Mouse (Mus musculus) E14TG2a.4 (cell line): Measurements from ENCODE around the gene Aire.

Experiments
- CTCF ChIP-seq: conservative IDR thresholded peaks from 2 replicates; pipeline ENCODE4 v1.5.1; 2014; ENCODE audit warnings: low read length
- NANOG ChIP-seq: IDR thresholded peaks from 2 replicates; pipeline ENCODE4 v1.6.1; 2014; ENCODE audit warnings: borderline replicate concordance, low read length, mixed read lengths

GRCm38 (mm10) chr10:78078276-78078675 is 34.9 kb upstream of the Aire start:
- TF ChIP-seq CTCF (no peak), NANOG (no peak)
